Mouse (Mus musculus) ES-Bruce4 (cell line): Measurements from ENCODE around the gene Frem2.

Source experiments
- CTCF ChIP-seq: IDR thresholded peaks from one replicate; pipeline ENCODE4 v1.8.1; 2011; ENCODE audit warnings: low read depth, low read length
- EP300 ChIP-seq: IDR thresholded peaks from 2 replicates; pipeline ENCODE4 v1.6.1; 2011; ENCODE audit warnings: low read depth, low read length; ENCODE audit not compliant: insufficient read depth

GRCm38 (mm10) chr3:53656878-53657561, at the start of gene Frem2:
- TF ChIP-seq CTCF = no peak
- no peak for TF ChIP-seq EP300
